ENCODE assay signal across 24 mouse cellular contexts in genomic region chr6:91530673-91531072, GRCm38 (mm10).
"Had no signal": no experiment of that assay in that cellular context is flagged by ENCODE, and none has a peak within 500 bp of the region (broad histone marks: within the 10 kb centered on the region; RNA-seq: fewer than 3 reads in every experiment).

No protein-coding gene starts in this region.

- H3K4me3 ChIP-seq: embryonic facial prominence, embryonic 10.5 days; embryonic facial prominence, embryonic 12.5 days; embryonic facial prominence, embryonic 13.5 days; embryonic facial prominence, embryonic 15.5 days; erythroblast, embryonic 14.5 days; forebrain, embryonic 10.5 days; forebrain, embryonic 12.5 days; forebrain, embryonic 13.5 days; forebrain, embryonic 15.5 days; heart, adult 2 months; heart, embryonic 10.5 days had no signal

- H3K27ac ChIP-seq: embryonic facial prominence, embryonic 10.5 days; embryonic facial prominence, embryonic 12.5 days; embryonic facial prominence, embryonic 13.5 days; embryonic facial prominence, embryonic 15.5 days; forebrain, embryonic 10.5 days; forebrain, embryonic 12.5 days; forebrain, embryonic 13.5 days; forebrain, embryonic 15.5 days; heart, embryonic 10.5 days had no signal

- DNase-seq: cerebellum, adult 2 months; cerebellum, adult 8-10 months; cerebellum, adult 9-10 months; cerebellum, adult 9-11 months; cerebellum, postnatal 10 days; cerebellum, postnatal 14 days; cerebellum, postnatal 25 days; cerebellum, postnatal 36 days; embryo, embryonic 11 days; forebrain, postnatal 0 days; gastrocnemius, postnatal 10 days; gastrocnemius, postnatal 14 days; gastrocnemius, postnatal 36 days had no signal
